Mouse (Mus musculus): ENCODE results near the gene Snupn. TPM values are rescaled to one million over a fixed set of nuclear protein-coding genes. Genes with fewer than 3 reads are reported as not detected.
"Not testable (repeated sequence)": the region's sequence is repeated elsewhere in the genome, so short reads cannot be mapped to it uniquely, and the experiment has no call there.

Snupn gene
- polyA plus RNA-seq (2016; fragmentation: Nextera tagmentation; extraction: Ambion mirVana): 24.4 and 27.4 TPM in 2 replicates

DNA sequence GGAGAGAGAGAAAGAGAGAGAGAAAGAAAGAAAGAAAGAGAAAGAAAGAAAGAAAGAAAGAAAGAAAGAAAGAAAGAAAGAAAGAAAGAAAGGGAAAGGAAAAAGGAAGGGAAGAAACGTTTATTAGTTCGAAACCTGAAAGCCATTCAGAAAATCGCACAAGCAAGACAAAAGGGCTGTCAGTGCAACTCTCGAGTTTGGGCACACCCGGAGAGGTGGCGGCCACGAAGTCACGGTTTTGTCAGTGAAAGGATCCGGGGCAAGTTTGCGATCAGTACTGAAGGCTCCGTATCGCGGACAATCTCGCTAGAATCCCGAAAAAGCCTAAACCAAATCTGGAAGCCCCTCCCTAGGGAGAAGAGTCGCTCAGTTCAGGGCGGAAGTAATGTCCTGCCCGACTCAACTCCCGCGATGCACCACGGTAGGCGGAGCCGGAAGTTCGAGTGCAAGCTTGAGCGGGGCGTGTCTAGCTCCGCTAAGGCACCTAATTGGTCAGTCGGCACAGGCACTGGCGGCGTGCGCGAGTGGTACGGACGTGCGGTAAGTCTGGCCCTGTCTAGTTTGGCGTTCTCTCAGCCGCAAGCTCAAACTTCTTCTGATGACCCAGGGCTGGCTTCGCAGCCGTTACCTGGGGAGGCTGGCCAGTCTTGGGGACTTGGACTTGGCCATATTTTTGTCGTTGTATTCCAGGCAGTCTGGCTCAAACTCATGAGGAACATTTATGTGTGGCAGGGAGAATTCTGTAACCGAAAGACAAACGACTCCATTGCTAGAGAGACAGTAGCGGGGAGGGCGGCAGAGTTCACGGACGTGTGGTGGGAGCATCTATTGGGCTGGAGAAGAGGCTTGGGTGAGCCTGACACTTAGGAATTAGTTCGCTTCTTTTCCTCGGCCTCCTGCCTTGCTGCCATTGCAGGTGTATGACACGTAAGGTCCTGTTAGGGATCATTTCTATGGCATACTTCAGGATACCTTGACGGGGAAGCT lies at the start of gene Snupn:
Snupn (plus strand) TSS at position 465 of the 987 bp plus-strand sequence.
- peak; percentile 99 for DNase-seq (ENCODE audit: low spot score)
- H3K9me3 ChIP-seq: no peaks in the 10 kb centered on the region

DNA sequence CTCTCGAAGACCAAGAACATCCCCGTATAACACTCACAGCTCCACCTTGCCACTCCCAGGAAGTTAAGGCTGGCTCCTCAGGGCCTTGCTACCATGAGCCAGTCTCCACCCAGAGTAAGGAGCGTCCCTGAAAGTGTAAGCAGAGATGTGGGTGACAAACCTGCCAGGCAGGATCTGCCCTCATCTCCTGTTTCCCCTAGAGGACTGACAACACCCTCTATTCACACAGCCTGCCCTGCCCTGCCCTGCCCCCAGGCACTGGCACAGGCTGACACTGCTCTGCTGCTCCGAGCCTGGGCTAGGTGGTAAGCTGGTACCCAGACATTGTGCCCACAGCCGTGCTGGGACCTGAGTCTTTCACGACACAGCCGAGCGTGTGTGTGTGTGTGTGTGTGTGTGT lies 49.5 kb upstream of the Snupn start:
- DNase-seq (ENCODE audit: low spot score): no peak
- 59% methylated on average over 8 of the region's 8 CpGs for WGBS
- Histone ChIP-seq H3K9me3 (no peaks in the 10 kb centered on the region), H3K27ac (no peak overlapping the region), H3K4me3 (no peak overlapping the region), H3K27me3 (ENCODE audit: insufficient read depth, poor library complexity, severe bottlenecking) (no peaks in the 10 kb centered on the region), H3K36me3 (peaks cover 21% of the 10 kb centered on the region), H3K4me1 (peaks cover 26% of the 10 kb centered on the region)

More for the DNA sequence above, at the start of gene Snupn:
- Histone ChIP-seq H3K4me1 (peaks cover 7% of the 10 kb centered on the region), H3K36me3 (peaks cover 3% of the 10 kb centered on the region), H3K27me3 (ENCODE audit: insufficient read depth, poor library complexity, severe bottlenecking) (no peaks in the 10 kb centered on the region), H3K4me3 (peak within 1 kb of the TSS; percentile 72), H3K27ac (peak within 1 kb of the TSS; percentile 90)
- 1% methylated on average over 50 of the region's 50 CpGs for WGBS

DNA sequence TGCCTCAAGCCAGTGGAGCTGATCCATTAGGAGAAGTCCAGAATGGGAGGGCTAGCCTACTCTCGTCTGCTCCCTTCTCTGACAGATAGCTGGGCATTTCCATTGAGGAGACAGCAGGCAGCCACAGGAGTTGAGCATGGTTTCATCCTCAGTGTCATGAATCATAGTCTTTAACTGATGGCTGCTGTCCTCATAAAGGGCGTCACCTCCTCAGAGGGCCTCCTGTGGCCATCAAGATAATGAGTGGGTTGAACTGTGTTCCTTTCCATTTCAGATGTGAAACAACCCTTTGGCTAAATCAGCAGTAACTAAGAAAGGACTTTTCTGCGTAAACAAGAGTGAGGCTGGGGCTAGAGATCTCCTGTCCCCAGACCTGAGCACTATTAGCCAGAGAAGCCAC lies 47.0 kb upstream of the Snupn start:
- no peaks in the 10 kb centered on the region for H3K9me3 ChIP-seq
- no peak for DNase-seq (ENCODE audit: low spot score)
- 72% methylated on average over 3 of the region's 3 CpGs for WGBS
- H3K36me3 ChIP-seq: no peaks in the 10 kb centered on the region
- H3K4me1 ChIP-seq: peaks cover 26% of the 10 kb centered on the region
- H3K4me3 ChIP-seq: no peak overlapping the region
- H3K27me3 ChIP-seq (ENCODE audit: insufficient read depth, poor library complexity, severe bottlenecking): no peaks in the 10 kb centered on the region
- no peak overlapping the region for H3K27ac ChIP-seq

DNA sequence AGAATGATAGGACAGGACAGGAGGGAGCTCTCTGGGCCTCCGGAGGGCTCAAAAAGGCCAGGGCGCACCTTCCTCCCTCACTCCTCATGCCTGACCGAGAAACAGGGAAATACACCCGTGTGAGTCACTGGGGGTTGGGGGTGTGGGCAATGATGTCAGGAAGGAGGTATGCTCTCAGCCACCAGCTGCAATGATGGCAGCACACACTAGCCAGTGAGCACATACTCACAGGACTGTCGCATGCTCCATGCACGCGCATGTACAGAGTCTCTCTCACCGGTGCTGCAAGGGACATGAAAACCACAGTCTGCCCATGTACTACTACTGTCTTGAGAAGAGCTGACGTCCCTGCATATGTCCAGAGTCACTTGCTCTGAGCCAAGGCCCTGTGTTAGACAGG lies 43.1 kb upstream of the Snupn start:
- Histone ChIP-seq H3K4me3 (no peak overlapping the region), H3K36me3 (no peaks in the 10 kb centered on the region)
- WGBS: 63% methylated on average over 9 of the region's 9 CpGs

DNA sequence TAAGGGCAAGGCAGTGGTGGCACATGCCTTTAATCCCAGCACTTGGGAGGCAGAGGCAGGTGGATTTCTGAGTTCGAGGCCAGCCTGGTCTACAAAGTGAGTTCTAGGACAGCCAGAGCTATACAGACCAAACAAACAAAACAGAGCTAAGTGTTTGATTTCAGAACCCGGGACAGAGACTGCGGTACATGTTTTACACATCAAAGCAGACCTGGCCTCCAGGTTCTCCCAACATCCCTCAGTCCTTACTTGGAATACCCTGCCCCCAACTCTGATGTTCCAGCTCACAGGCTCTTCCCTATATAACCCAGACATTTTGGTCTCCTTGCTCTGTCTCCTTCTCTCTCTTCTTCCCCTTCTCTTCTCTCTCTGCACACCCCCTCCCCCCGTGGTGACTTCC lies 40.7 kb upstream of the Snupn start:
- H3K36me3 ChIP-seq; DNase-seq (ENCODE audit: low spot score); H3K4me3 ChIP-seq; H3K27ac ChIP-seq; H3K27me3 ChIP-seq (ENCODE audit: insufficient read depth, poor library complexity, severe bottlenecking); H3K9me3 ChIP-seq: not testable (repeated sequence)
- WGBS: 40% methylated on average over 4 of the region's 4 CpGs
- H3K4me1 ChIP-seq: peaks cover 12% of the 10 kb centered on the region; the same call in 1 of the 2 replicates

More for the DNA sequence above, 43.1 kb upstream of the Snupn start:
- H3K4me1 ChIP-seq: peaks cover 12% of the 10 kb centered on the region; the same call in 1 of the 2 replicates
- no peaks in the 10 kb centered on the region for H3K9me3 ChIP-seq
- H3K27me3 ChIP-seq (ENCODE audit: insufficient read depth, poor library complexity, severe bottlenecking): no peaks in the 10 kb centered on the region
- H3K27ac ChIP-seq: no peak overlapping the region; the same call in 1 of the 2 replicates
- DNase-seq (ENCODE audit: low spot score): no peak

DNA sequence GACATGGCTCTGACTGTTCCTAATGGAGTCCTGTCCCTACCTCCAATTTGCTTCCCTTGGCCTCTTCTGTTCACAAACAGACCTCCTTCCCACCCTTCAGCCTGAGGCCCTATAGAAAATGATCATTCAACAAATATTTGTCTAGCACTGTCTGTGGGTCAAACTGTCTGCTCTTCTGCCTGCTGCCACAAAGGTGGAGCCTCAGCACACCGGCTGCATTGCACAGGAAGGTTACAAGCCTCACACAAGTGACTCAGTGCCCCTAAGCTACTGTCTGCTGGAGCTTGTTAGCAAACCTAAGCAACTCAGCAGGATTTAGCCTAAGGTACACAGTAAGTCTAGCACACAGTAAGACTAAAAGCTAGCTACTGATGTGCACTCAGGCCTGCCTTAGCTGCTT lies 39.7 kb upstream of the Snupn start:
- H3K36me3 ChIP-seq: peaks cover 14% of the 10 kb centered on the region; the same call in 1 of the 2 replicates
- H3K27ac ChIP-seq: no peak overlapping the region
- no peaks in the 10 kb centered on the region for H3K9me3 ChIP-seq
- no peak overlapping the region for H3K4me3 ChIP-seq
- WGBS: 74% methylated on average over 1 of the region's 1 CpGs
- no peaks in the 10 kb centered on the region for H3K27me3 ChIP-seq (ENCODE audit: insufficient read depth, poor library complexity, severe bottlenecking)
- H3K4me1 ChIP-seq: peaks cover 12% of the 10 kb centered on the region; the same call in 1 of the 2 replicates
- DNase-seq (ENCODE audit: low spot score): no peak

DNA sequence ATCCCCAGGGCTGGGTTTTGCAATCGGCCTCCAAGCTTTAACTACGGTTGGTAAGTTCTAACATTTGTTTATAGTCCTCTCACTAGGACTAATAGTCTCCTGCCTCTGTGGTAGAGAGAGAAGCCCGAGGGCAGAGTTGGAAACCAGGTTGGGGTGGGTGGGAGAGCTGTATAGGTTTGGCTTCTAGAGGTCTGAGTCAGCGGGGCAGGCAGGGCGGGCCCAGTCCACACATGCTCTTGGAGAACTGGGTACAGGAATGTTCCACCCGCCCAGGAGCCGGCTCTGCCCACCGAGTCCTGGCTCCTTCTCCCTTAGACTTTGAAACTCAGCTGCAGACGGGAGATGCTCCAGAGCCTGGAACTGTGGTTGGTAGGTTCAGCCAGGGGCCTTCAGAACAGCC lies 36.7 kb upstream of the Snupn start:
- no peak overlapping the region for H3K4me3 ChIP-seq
- 80% methylated on average over 9 of the region's 9 CpGs for WGBS
- no peak overlapping the region for H3K27ac ChIP-seq
- no peaks in the 10 kb centered on the region for H3K9me3 ChIP-seq
- DNase-seq (ENCODE audit: low spot score): no peak
- H3K27me3 ChIP-seq (ENCODE audit: insufficient read depth, poor library complexity, severe bottlenecking): no peaks in the 10 kb centered on the region
- peaks cover 42% of the 10 kb centered on the region for H3K36me3 ChIP-seq
- H3K4me1 ChIP-seq: peaks cover 6% of the 10 kb centered on the region; the same call in 1 of the 2 replicates

DNA sequence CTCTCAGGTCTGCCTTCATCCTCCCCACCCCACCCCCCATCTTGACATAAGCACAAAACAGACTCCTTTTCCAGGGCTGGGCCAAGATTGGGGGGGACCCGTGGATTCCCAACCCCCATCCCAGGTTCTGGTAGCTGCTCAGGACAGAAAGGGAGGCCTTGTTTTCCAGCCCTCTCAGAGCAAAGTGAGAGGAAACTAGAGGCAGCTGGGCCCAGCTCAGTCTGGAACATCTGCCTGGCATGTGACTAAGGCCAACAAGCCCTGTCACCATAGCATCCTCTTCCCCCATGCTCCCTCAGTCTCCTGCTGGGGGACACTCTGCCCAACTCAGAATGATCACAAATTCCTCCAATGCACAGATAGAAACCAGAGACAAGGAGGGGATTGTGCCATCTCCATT lies 35.6 kb upstream of the Snupn start:
- Histone ChIP-seq H3K36me3 (peaks cover 52% of the 10 kb centered on the region), H3K9me3 (no peaks in the 10 kb centered on the region), H3K27ac (no peak overlapping the region), H3K27me3 (ENCODE audit: insufficient read depth, poor library complexity, severe bottlenecking) (no peaks in the 10 kb centered on the region), H3K4me1 (no peaks in the 10 kb centered on the region), H3K4me3 (no peak overlapping the region)
- WGBS: 73% methylated on average over 1 of the region's 1 CpGs
- DNase-seq (ENCODE audit: low spot score): no peak

DNA sequence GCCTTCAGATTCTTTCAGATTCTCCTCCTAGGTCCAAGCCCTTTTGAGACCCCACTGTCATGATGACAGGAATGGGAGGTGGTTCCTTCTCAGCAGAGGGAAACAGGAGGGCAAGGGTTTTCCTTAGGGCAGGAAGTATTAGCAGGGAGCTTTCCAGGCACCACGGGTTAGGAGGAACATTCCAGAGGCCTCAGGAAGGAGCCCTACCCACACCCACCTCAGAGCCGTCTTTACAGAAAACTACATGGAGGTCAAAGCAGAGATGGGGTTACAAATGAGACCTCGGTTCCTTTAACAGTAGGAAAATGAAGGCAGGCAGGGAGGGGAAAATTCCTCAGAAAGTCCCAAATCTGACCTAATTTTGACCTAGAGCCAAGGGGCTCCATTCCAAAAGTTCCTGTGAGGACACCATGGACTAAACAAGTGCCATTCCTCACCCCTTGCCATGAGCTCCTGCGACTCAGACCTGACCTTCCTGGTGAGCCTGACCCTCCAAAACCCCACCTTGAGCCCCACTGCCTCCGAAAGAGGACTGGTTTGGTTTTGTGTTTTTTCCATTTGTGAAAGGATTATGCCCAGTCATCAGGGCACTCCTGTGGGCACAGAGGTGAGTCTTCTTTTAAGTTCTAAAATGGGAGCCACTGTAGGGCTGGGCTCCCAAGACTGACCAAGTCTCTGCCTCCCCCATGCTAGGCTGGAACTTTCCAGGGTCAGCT lies 34.8 kb upstream of the Snupn start:
- 70% methylated on average over 5 of the region's 5 CpGs for WGBS
- H3K4me1 ChIP-seq: no peaks in the 10 kb centered on the region
- DNase-seq (ENCODE audit: low spot score): no peak
- H3K9me3 ChIP-seq: no peaks in the 10 kb centered on the region
- H3K4me3 ChIP-seq: no peak overlapping the region
- no peaks in the 10 kb centered on the region for H3K27me3 ChIP-seq (ENCODE audit: insufficient read depth, poor library complexity, severe bottlenecking)
- H3K36me3 ChIP-seq: peaks cover 59% of the 10 kb centered on the region
- no peak overlapping the region for H3K27ac ChIP-seq

DNA sequence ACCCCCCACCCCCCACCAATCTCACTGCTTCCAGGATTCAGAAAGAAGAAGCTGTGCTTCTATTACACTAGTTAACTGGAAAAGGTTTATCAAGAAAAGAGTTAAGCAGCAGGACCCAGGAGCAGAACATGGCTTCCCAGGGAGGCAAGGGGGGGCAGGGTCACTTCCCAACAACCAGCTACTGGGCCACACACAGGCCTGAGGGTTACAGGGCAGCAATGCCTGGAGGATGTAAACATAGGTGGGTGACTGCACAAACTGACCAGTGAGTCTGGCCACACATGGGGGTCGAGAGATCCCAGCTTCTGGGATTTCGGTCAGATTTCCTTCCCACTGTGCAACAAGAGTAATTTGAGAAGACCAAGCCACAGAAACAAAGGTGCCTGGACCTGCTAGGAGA lies 33.5 kb upstream of the Snupn start:
- WGBS: 75% methylated on average over 2 of the region's 2 CpGs
- H3K4me1 ChIP-seq: no peaks in the 10 kb centered on the region
- peaks cover 71% of the 10 kb centered on the region for H3K36me3 ChIP-seq
- no peak overlapping the region for H3K4me3 ChIP-seq
- no peaks in the 10 kb centered on the region for H3K9me3 ChIP-seq
- no peak for DNase-seq (ENCODE audit: low spot score)
- H3K27ac ChIP-seq: no peak overlapping the region
- H3K27me3 ChIP-seq (ENCODE audit: insufficient read depth, poor library complexity, severe bottlenecking): no peaks in the 10 kb centered on the region

DNA sequence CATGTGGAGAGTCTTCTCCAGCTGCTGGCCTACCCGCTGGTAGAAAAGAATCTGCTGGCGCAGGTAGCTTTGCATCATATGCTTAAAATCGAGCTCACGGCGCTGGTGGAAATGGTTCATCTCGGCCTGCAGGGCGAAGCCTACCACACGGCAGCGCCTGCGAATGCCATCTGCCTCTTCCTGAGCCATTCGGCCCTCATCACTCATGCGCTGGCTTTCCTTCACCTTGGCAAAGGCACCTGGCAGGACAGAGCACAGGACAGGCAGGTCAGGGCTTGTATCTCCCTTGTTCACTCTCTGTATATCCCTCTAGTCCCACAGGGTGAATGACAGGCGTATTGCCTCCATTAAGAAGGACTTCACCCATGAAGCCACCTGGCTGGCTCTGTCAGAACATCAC lies 32.2 kb upstream of the Snupn start:
- 90% methylated on average over 13 of the region's 13 CpGs for WGBS
- no peak overlapping the region for H3K4me3 ChIP-seq
- no peaks in the 10 kb centered on the region for H3K27me3 ChIP-seq (ENCODE audit: insufficient read depth, poor library complexity, severe bottlenecking)
- H3K4me1 ChIP-seq: peaks cover 8% of the 10 kb centered on the region
- H3K9me3 ChIP-seq: no peaks in the 10 kb centered on the region
- H3K36me3 ChIP-seq: peaks cover 78% of the 10 kb centered on the region
- DNase-seq (ENCODE audit: low spot score): no peak
- no peak overlapping the region for H3K27ac ChIP-seq

DNA sequence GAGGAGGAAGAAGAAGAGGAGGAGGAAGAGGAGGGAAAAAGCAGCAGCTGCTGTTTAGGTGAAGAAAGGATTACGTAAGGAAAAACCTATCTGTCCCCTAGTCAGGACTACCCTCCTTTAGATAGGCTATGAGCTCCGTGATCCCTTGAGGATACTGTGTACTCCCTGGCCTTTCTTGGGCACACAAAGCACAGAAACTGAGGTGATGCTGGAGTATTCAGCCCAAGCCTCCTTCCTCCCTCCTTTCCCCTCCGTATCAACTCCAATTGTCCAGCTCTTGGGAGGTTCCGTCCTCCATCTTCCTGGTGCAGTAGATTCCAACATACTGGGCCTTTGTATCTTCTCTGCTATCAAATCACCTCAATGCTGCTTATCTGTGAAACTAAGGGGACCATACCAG lies 27.9 kb upstream of the Snupn start:
- Histone ChIP-seq H3K27me3 (ENCODE audit: insufficient read depth, poor library complexity, severe bottlenecking) (no peaks in the 10 kb centered on the region), H3K4me3 (no peak overlapping the region), H3K27ac (no peak overlapping the region), H3K36me3 (peaks cover 54% of the 10 kb centered on the region), H3K4me1 (peaks cover 46% of the 10 kb centered on the region), H3K9me3 (no peaks in the 10 kb centered on the region)
- no peak for DNase-seq (ENCODE audit: low spot score)
- 87% methylated on average over 4 of the region's 4 CpGs for WGBS

Measured in heart, embryonic 10.5 days (tissue).